Mouse (Mus musculus): Measurements from ENCODE around the gene Tmppe.

- TF ChIP-seq CTCF (IDR thresholded peaks at IDR 0.05) (no peak), EP300 (IDR thresholded peaks at IDR 0.05) (no peak)
Measured at GRCm38 (mm10) chr9:114449120-114449754, 48.3 kb downstream of the Tmppe start.

Data from lung, postnatal 0 days (tissue).